Mouse (Mus musculus) layer of hippocampus, postnatal 36 days (tissue): Measurements from ENCODE around the gene Marc2. TPM values are rescaled to one million over a fixed set of nuclear protein-coding genes. Genes with fewer than 3 reads are reported as not detected.

Source experiments
- DNase-seq, 2 experiments: peaks; one replicate each; pipeline ENCODE4 v3.0.0; 2022
- total RNA-seq, 2 experiments: library from RNA; stranded (reverse); gene quantifications; 2 replicates each; pipeline ENCODE4 v1.2.3; 2021

The Marc2 gene
- total RNA-seq, 2 experiments from 2014 or later: 103 to 110 TPM

- DNase-seq: peak; percentile 38 to 41
These were observed 7.1 kb upstream of the Marc2 start for GRCm38 (mm10) chr1:184853339-184853738.

- peak; percentile 58 to 63 for DNase-seq
These were observed 5.7 kb upstream of the Marc2 start for GRCm38 (mm10) chr1:184851741-184852618.

- DNase-seq: no peak
These were observed 4.9 kb upstream of the Marc2 start for GRCm38 (mm10) chr1:184851166-184851565.

- no peak for DNase-seq
These were observed 722 bp upstream of the Marc2 start for GRCm38 (mm10) chr1:184846973-184847372.

- DNase-seq: peak; percentile 83 to 86
These were observed 860 bp downstream of the Marc2 start for GRCm38 (mm10) chr1:184845111-184846071.

GRCm38 (mm10) chr1:184844326-184845066 is 1.8 kb downstream of the Marc2 start:
- DNase-seq: no peak

GRCm38 (mm10) chr1:184837649-184838048 is 8.6 kb downstream of the Marc2 start:
- DNase-seq: no peak

- DNase-seq: no peak
These were observed 9.9 kb downstream of the Marc2 start for GRCm38 (mm10) chr1:184836350-184836749.

- no peak for DNase-seq
These were observed 12.8 kb downstream of the Marc2 start for GRCm38 (mm10) chr1:184833499-184833898.

- no peak for DNase-seq
These were observed 14.0 kb downstream of the Marc2 start for GRCm38 (mm10) chr1:184832211-184832610.

GRCm38 (mm10) chr1:184829897-184830296 is 16.4 kb downstream of the Marc2 start:
- DNase-seq: no peak

- DNase-seq: no peak
These were observed 19.0 kb downstream of the Marc2 start for GRCm38 (mm10) chr1:184827175-184827701.

- no peak for DNase-seq
These were observed 21.2 kb downstream of the Marc2 start for GRCm38 (mm10) chr1:184825093-184825492.

GRCm38 (mm10) chr1:184824439-184824851 is 21.8 kb downstream of the Marc2 start:
- peak; percentile 83 to 85 for DNase-seq

- DNase-seq: peak in 1 of 2 experiments; percentile 34
These were observed 23.6 kb downstream of the Marc2 start for GRCm38 (mm10) chr1:184822678-184823077.

GRCm38 (mm10) chr1:184817768-184818167 is 28.5 kb downstream of the Marc2 start:
- DNase-seq: no peak

GRCm38 (mm10) chr1:184811716-184812250 is 34.5 kb downstream of the Marc2 start:
- DNase-seq: no peak

GRCm38 (mm10) chr1:184810780-184811575 is 35.3 kb downstream of the Marc2 start, which contains the start of gene Marc1:
Gene Marc1 (minus strand): TSS chr1:184811313.
- DNase-seq: no peak

GRCm38 (mm10) chr1:184809578-184810001 is 36.7 kb downstream of the Marc2 start:
- DNase-seq: no peak

- DNase-seq: no peak
These were observed 37.7 kb downstream of the Marc2 start for GRCm38 (mm10) chr1:184808418-184809012.
